Mouse (Mus musculus) ovary, postnatal 36 days (tissue): ENCODE measurements around the gene Irgm2.
"Not testable (repeated sequence)": the region's sequence is repeated elsewhere in the genome, so short reads cannot be mapped to it uniquely, and the experiment has no call there.

Experiments
- DNase-seq: peaks from one replicate; pipeline ENCODE4 v3.0.0; 2022; ENCODE audit warnings: low spot score, mixed read lengths

The Irgm2 gene

DNA sequence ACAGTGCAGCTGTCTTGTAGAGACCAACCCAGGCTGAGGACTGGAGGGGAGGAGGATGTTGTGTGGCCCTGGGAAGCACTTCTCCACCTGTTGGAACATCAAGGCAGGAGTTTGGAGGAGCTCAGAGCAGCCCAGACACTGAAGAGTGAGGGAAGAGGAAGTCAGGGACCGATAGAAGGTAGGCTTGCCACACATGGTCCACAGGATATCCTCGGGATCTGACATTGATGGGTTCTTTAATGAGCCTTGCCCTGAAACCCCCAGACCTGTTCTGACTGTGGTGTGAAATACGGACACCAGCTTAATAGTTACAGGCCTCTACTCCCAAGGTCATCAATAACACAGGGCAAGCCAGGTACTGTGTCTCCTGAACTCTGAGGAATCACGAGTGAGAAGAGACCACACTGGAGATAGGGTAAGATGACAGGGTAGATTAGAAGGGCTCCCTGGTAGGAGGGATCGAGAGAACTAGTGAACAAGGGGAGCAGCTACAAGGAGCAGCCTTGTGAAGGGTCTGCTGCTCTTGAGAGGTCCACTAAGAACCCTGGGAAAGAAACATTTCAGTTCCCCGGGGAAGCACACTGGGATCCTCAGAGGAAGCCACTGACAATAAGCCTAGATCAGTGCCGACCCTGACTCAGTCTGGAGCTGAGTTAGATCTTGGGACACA is 14.4 kb downstream of the Irgm2 start:
- no peak for DNase-seq

DNA sequence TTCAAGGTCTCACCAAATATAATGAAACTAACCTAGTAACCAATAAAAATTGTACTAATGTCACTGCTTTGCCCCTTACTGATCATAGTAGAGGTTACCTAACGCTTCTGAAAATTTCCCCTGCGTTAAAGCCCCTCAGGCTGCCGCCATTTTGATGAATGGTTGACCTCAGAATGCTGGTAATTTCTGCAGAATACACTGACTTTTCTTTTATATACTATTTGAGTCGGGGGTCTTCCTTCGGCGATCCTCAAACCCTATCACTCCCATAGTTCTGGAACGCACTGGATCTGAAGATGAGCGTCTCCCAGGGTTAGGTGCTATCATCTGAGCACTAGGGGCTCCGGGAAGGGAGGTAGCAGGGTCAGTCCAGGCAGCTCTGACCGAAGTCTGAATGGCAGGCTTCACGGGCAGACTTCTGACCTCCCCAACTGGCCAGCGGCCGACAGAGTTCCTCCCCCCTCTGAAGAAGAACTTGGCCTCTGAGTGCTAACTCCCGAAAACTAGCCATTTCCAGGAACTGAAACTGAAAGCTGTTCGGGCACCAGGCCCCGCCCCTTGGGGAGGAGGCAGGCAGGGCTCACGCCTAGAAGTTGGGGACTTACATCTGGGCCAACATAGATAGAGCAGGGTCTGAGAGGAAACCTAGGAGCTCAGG is 15.1 kb downstream of the Irgm2 start:
- DNase-seq, result peak; percentile 85

DNA sequence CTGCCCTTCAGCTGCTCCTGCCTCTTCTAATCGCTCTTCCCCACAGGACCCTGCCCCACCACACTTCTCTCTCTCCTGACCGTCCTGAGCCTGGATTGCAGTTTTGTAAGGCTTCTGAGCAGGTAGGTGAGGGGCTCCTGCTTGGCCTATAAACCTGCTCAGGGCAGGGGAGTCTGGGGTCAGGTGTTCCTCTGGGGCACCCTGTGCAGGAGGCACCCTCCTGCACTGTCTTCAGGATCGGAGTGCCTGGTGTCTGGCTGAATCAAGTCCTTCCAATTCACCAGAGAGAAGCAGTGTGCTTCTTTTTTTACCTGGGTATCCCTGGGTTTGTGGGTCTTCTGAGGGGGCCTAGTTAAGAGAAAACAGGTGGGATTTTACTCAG is 15.6 kb downstream of the Irgm2 start:
- peak; percentile 11 for DNase-seq

DNA sequence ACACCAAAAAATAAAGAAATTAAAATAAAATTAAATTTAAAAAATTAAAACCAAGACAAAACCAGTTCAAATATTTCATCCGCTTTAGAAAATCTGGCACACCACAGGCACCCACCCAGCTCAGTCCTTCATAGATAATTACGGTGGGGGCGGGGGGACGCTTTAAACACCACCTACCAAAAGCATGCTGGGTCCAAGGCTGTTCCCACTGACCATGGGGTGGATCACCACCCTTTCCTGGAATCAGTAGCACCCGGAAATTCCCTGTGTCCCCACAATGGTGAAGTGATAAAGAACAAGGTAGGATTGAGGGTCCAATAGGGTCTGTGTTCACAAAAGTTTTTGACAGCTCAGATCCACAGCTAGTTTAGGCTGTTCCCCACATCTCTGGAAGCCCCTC is 16.4 kb downstream of the Irgm2 start:
- no peak for DNase-seq

DNA sequence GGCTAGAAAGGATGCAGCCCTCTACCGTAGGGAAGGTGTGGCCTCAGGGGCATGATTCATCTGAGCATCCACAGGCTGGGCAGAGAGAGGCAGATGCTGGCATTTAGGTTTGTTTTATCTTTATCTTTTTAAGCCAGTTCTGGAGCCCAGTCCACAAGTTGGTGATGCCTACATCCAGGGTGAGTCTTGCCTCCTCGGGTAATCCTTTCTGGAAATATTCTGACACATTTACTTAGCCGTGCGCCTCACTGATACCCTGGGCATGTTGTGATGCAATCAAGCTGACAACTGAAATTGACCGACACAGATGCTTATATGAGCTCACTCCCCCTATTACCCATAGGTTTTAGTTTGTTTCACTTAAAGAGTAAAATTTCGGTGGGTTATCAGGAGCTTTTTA is 17.4 kb downstream of the Irgm2 start:
- DNase-seq, result no peak

DNA sequence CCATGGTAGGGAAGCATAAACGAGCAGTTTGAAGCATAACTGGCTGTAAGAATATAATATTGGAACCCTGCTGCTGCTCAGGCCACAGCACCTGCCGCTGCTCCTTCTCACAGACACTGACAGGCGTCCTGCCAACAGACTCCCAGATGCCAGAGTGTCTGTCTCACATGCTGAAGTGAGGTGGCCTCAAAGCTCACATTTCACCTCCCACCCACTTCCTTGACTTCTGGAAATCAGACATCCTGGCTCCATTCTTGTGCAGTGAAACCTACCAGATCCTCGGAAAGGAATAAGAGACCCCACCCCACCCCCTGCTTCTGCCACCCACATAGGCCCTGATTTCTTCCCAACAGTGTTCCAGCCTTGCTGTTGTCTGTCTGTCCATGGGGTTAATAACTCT is 24.3 kb downstream of the Irgm2 start:
- DNase-seq, result no peak

DNA sequence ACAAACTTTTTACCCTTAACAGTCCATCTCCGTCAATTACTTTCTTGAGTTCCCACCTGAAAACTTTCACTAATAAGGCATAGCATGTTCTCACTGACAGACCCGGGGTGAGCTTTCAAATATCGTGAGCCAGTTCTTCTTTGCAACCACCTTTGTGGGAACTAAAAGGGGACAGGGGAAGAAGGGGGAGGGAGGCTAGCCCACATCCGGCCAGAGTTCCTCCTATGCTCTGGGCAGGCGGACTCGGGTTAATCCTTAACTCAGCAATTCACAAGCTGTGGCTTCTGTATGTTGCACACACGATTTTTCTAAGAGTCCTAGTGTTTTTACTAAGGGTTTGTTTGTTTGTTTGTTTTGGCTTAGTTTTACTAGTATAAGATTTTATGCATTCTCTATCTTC is 24.9 kb downstream of the Irgm2 start:
- no peak for DNase-seq

DNA sequence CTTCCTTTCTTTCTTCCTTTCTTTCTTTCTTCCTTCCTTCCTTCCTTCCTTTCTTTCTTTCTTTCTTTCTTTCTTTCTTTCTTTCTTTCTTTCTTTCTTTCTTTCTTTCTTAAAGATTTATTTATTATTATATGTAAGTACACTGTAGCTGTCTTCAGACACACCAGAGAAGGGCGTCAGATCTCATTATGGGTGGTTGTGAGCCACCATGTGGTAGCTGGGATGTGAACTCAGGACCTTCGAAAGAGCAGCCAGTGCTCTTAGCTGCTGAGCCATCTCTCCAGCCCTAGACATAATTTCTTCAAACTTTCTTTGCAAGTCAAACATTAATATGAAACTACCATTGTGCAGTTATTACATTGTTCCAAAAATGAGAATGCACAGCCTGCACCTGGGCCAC is 25.5 kb downstream of the Irgm2 start:
- DNase-seq, result not testable (repeated sequence)

DNA sequence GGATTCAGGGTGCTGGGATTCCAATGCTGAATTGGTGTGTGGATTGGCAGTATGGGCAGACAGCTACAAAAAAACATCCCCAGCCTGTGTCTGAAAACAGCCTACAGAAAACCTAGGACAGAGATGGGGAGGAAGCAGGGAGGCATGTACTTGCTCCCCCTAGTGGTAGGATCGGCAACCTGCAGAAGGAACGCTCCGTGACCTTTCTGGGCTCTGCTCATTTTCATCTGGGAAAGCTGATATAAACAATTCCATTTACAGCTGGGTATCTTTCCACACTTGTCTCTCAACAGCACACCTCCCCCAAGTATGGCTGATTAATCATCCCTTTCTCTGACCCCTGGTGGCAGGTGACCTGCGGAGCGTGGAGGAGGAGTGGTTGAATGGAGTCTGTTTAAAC is 26.2 kb downstream of the Irgm2 start:
- DNase-seq, result peak; percentile 67

DNA sequence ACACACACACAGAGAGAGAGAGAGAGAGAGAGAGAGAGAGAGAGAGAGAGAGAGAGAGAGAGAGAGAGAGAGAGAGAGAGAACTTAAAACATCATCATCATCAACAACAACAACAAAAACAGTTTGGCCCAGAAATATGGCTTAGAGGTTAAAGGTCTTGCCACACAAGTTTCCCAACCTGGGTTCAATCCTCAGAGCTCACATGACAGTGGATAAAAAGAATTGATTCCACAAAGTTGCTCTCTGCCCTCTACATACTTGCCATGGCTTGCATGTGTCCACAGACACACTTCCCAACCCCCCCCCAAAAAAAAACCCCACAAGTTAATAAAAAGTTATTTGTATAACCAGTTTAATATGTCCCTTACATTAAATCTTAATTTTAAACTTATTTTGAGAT is 27.0 kb downstream of the Irgm2 start:
- DNase-seq, result no peak

DNA sequence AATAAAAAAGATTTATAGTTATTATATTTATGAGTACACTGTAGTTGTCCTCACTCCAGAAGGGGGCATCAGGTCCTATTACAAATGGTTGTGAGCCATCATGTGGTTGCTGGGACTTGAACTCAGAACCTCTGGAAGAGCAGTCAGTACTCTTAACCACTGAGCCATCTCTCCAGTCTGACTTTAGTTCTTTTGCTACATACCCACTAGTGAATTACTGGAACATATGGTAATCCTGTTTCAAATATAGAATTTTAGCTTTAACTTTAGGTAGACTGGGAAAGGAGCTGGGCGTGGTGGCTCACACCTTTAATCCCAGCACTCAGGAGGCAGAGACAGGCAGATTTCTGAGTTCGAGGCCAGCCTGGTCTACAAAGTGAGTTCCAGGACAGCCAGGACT is 28.6 kb downstream of the Irgm2 start:
- DNase-seq, result not testable (repeated sequence)

DNA sequence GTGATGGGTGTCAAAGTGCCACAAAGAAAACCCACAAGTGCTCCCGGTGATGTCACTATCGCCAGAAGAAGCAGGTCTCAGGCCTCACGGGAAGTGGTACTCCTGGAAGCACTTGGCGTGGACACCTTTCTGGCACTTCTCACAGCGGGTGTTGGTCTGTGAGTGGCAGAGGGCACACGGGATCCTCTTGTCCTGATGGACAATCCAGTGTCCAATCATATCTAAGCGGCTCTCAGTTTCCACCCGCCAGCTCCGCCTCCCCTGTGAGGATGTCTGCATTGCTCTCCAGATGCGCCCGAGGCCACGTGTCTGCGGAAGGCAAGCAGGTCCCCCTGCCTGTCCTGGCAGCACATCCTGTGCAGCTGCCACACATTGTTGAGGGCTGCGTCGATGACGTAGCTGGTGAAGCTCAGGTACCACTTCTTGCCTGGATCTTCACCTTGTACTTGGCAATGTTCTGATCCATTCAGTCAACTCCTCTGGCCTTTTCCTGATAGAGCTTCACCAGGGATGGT is 31.0 kb downstream of the Irgm2 start:
- no peak for DNase-seq

DNA sequence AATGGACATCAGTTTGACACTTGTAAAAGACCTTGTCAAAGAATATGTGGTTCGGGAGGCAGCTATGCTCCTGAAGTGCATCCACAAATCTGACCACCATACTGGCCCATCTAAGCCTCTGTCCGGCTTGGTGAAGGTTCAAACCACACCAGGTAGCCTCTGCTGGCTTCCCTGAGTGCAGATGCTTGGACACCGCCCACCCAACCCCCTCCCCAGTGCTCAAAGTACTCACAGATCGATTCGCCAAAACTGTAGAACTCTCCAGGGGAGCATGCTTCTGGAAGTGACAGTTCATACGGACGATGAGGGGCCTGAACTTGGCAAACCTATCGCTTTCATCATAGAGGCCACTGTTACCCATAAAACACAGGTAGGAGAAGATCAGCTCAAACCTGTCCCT is 31.7 kb downstream of the Irgm2 start:
- no peak for DNase-seq

DNA sequence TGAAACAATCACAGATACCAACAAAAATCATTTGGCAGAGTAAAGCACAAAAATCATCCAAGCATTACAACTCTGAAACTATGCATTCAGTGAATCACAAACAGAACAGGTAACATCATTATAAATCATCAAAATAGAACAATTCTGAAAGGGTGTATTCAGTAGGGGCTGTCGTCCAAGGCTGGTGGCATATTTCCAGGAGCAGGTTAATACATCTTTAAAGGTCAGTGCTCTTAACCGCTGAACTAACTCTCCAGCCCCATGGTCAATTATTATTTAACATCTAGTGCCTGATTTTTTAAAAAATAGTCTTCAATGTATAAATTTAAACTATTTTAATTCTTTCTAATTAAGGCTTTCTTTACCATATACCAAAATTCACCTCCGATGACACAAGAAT is 35.1 kb downstream of the Irgm2 start:
- DNase-seq, result not testable (repeated sequence)

DNA sequence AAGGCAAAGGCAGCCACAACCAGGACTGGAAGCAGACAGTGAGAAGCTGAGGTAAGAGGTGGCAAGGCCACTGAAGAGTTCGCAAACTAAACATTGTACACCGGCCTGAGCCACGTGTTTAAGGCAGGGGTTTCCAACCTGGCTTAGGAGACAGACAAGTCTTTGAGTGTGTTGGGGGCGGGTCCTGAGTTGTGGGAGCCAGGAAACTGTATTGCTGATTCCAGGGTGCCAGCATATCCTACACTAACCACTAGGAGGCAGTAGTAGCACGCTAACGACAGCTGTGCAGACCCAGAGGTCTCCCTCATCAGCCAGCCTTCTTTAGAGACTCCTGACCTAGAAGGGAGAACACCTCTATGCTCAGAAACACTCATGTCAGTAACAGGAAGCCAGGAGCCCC is 35.7 kb downstream of the Irgm2 start:
- peak; percentile 16 for DNase-seq

DNA sequence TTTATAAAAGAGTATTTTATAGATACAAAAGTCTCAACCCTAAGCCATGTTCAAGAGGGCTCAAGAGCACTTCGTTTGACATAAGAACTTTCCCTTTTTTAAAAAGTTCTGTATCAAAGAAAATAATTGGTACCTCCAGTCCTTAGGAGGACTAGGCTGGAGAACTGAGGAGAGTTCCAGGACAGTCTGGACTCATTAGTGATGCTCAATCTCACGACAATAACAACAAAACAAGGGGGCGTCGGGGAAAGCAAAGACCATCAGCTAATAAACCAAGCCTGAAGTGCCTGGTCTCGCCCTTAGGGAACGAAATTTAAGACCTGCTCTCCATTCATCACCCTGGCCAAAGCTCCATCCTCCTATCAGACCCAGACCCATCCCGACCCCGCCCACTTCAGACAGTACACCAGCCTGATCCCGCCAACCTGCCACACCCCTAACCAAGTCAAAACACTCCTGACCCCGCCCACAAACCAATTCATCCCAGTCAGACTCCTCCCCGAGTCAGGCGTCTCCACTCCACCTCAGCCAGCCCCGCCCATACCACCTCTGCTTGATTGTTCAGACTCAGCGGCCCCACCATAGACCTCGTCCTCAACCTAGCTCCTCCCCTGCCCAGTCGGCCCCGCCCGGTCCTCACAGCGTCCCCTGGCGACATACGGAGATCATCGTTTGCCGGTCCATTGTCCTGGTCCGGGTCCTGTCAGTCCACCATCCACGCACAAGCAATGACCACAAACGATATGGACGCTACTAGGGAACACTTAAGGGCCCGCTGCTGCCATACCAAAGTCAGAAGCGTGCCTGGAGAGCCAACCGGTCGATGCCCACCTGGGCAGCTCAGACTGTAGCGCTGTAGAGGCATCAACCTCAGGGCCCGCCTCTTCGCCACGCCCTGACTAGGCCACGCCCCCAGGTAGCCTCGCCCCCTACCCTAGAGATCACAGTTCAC is 39.7 kb downstream of the Irgm2 start:
- DNase-seq, result peak; percentile 58

DNA sequence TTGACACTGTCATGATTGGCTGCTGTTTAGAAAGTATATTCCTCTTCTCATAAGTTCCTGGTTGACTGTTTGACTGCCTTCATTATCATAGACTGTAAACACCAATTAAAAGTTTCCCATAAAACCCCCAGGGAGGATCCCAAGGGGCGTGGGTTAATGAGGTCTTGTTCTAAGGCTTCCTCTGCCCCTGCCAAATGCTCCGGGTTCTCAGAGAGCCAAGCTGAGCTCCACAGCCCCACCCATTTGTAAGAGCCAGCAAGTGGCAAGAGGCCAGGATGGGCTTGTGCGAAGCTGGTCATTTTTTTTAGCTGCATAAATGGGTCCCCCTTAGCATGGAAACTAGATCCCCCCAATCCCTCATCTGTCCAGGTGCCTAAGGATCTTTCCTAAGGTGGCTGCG is 47.9 kb downstream of the Irgm2 start:
- DNase-seq, result no peak

DNA sequence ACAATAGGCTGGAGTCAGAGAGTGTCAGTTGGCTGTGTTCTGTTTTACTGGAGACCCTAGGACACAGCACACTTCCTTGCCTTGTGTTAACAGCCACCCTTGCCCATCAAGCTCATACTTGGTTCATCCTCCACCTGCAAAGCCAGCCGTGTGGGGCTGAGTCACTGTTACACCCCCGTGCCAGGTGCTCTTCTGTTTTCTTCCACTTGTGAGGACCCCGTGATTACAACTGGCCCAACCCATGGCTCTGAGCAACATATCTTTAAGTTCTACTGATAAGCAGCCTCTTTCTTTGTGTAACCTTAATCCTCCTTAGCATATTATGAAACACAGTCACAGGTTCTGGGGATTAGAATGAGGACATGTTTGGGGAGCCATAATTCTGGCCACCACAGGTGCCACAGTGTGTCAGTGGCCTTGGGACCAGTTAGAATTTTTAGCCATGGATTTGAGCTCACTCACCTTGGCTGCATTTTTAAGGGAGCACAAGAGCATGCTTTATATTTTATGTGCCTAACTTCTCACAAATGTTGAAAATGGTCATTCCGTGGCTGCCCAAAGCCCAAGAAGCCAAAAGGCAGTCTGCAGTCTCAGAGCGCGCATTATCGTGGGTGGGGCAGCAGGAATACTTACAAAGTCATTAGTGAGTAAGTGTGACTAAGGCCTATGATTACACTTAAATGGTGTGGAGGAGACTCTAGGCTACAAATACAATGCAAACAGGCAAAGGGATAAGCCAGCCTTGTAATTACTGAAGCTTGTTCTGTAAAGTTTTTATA is 50.0 kb downstream of the Irgm2 start:
- no peak for DNase-seq

DNA sequence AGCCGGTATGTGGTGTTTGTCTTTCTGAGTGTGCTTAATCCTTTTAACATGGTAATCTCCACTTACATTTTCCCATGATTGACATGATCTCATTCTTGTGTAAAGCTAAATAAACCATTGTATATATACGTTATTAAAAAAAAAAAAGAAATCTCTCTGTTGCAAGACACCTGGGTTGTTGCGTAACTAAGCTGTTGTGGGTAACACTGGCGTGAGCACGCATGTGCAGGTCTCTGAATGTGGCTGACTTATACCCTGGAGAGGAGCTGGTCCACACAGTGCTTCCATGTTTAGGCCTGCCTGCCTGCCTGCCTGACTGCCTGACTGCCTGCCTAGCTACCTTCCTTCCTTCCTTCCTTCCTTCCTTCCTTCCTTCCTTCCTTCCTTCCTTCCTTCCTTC is 51.1 kb downstream of the Irgm2 start:
- DNase-seq, result no peak

DNA sequence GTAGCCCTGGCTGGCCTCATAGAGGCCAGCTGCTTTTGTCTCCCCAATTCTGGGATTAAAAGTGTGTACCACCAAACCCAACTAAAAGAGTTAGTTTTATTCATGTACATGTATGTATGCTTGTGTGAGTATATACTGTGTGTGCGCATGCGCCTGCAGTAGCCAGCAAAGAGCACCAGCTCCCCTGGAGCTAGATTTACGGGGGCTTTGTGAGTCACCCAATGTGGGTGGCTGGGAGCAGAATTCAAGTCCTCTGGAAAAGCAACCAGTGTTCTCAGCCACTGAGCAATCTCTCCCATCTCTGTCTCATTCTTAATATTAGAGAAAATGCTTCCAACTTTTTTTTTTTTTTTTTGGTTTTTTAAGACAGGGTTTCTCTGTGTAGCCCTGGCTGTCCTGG is 55.0 kb downstream of the Irgm2 start:
- no peak for DNase-seq

DNA sequence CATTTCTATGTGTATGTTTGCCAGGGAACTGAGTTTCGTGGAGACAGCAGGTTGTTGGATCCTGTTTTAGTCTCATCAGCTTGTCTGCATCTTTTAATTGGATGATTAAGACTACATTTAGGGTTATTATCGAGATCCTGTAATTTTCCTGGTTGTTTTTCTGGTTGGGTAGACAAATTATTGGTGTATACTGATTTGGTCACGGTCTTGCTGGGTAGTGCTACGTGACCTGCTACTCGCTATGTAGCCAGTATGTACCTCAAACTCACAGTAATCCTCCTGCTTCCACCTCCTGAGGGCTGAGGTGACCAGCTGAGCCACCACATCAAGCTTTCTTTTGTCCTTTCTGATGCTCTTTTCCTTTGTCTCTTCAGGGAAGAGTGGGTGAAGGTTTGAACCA is 58.4 kb downstream of the Irgm2 start:
- no peak for DNase-seq

DNA sequence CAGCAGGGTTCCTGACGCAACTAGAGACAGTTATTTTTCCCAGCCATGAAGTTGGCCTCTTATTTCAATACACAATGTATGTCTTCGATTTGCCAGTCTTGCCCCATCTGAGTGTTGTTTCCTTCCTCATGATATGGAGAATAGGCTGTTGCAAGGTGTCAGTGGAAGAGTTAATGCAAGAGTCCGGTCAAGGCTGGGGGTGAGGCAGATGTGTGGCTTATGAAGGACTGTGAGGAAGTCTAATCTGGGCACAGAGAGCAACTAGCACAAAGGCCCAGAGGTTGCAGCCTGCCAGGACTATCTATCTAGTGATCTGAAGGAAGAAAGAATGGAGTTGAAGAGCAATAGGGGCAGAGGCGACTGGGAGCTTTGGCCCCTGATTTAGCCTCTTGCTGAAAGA is 60.7 kb downstream of the Irgm2 start:
- DNase-seq, result no peak
